Mouse (Mus musculus) kidney, postnatal 25 days (tissue): ENCODE results near the gene Ctsf.
"Not testable (repeated sequence)": the region's sequence is repeated elsewhere in the genome, so short reads cannot be mapped to it uniquely, and the experiment has no call there.

Experiments used
- DNase-seq, 2 experiments: peaks; one replicate each; pipeline ENCODE4 v3.0.0; 2021; ENCODE audit warnings: mixed read lengths in 2 of 2

Gene Ctsf

DNA sequence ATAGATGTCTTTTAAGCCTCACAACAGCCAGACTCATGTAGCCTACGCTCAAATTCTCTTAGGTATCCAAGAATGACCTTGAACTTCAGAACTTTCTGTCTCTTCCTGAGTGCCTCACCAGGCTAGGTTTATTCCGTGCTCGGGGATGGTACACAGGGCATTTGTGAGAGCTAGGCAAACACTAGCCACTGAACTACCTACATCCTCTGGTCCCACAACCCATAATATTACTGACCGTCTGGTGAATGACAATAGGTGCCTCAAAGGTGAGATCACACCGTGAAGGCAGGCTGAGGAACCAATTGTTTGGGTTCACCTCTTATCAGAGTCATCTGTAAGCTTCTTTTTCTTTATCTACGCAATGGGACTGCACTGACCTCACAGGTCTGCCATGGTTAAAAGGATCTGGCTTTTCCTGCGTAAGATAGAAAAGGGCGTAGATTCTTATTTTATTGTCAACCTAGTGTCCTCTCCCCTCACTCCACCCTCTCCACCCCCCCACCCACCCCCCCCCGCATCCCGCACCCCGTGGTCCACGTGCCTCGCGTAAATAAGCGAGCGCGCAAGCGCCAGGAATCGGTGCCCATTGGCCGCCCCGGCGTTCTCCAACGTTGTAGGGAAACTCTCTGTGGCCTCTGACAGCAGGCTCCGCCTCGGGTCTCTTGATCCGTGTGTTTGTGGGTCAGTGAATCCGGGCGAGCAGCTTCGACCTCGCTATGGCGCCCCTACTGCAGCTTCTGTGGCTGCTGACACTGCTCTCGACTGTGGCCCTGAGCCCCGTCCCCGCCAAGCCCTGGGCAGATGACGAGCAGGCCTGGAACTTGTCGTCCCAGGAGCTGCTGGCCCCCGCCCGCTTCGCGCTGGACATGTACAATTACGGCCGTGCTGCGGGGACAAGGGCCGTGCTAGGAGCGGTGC is at the start of gene Ctsf:
Gene Ctsf, plus strand, starts transcription at position 579 of the 918 bp plus-strand sequence.
- DNase-seq = peak; percentile 95 to 98

DNA sequence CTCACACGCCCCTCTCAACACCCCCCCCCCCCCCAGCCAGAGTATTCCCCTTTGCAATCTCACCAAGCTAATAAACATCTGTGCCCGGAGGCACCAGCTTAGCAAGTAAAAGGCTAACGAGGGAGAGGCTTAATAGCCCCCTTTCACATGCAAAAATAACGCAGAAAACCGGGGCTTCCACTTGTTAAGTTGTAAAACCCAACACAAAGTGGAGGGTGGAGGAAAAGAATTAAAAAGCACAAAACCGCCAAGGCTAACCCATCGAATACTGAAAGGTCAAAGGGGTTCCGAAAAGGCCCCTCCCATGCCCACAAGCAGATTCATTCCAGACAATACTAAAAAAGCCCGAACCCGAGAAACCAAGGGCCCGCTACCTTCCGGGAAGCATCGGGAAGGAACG is 44.6 kb upstream of the Ctsf start:
- DNase-seq = no peak

DNA sequence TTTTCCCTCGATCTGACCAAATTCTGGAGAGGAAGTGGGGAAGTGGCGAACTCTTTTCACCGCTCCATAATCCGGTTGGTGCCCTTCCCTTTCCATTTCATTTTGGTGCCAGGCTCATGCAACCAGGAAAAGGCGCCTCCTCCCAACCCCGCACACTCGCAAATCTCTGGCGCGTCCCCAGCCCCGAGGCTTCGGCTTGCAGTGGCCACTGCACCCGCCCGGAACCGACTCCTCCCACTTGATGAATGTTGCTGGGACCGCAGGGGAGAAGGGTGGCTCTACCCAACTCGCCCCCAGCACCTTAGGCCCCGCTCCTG is 44.2 kb upstream of the Ctsf start:
- DNase-seq = no peak

DNA sequence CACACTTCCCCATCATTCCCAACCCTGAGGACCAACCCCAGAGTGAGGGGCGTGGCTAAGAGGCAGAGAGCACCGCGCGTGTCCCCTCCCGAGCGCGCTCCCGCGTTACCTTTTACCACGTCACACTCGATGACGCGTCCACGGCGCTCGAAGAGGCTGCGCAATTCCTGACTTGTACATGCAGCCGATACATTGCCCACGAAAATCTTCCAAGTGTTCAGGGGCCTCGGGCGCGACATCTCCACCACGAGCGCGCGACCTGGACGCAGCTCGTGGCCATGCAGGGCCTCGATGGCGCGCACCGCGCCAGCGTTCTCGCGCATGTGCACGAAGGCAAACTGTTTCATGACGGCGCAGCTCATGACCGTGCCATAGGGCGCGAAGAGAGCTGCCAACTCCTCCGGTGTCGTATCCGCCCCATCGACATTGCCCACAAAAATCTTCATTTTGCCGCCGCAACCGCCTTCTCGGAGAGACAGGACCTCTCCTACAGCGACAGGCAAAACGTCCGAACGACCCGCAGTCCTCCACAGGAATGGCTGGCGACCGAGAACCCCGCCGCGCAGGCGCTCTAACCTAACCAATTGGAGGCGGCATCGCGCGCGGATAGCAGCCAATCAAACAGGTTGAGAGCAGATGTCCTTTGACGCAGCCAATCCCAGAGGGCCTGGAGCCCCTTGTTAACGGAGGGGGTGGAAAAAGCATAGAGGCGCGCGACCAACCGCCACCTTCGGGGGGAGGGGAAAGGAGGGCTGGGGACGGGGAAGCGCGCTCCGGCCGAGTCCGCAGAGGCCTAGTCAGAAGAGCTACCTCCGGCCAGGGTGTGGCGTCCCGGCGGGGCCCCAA is 43.6 kb upstream of the Ctsf start, which contains the start of the genes Gm21992 and Rbm14:
Gene Gm21992, minus strand, starts transcription at position 550 of the 846 bp plus-strand sequence.
Gene Rbm14, minus strand, starts transcription at position 572 of the 846 bp plus-strand sequence.
- DNase-seq = peak; percentile 98 to 100

DNA sequence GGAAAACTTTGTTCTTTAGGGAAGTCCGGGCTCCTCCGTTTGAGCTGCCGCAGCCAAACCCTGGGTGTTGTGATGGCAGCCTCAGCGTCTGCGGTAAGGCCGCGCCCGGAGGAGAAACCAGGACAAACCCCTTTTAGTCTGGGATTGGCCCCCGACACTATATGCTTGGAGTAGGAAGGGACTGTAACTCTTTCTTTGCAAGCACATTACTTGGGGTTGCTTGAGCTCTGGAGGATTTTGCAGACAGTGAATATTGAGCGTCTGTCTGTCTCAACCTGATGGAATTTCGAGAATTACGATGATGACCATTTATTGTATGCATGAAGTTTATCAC is 43.1 kb upstream of the Ctsf start:
- DNase-seq = no peak

DNA sequence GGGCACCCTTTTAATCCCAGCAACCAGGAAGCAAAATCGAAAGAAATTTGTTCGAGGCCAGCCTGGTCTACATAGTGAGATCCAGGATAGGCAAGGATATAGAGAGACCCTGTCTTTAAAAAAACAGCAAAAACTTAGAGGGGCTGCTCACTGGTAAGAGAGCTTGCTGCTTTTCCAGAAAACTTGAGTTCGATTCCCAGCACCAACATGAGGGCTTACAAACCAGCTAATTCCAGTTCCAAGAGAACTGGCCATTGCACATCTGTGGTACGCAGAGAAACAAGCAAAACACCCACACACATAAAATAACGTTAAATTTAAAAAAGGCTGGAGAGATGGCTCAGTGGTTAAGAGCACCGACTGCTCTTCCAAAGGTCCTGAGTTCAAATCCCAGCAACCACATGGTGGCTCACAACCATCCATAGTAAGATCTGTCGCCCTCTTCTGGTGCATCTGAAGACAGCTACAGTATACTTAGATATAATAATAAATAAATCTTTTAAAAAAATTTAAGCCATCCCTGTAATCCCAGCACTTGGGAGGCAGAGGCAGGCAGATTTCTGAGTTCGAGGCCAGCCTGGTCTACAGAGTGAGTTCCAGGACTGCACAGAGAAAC is 42.5 kb upstream of the Ctsf start:
- not testable (repeated sequence) for DNase-seq

DNA sequence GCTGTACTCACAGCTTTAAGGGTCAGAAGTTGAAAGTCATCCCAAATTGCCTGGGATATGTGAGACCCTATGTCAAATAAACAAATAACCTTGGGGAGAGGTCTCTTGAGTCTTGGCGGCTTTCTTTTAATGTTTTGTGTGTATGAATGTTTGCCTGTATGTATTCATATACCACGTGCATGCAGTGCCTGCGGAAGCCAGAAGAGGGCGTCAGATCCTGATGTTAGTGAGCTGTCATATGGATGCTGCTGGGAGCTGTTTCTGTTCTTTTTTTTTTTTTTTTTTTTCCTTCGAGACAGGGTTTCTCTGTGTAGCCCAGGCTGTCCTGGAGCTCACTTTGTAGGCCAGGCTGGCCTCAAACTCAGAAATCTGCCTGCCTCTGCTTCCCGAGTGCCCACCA is 41.9 kb upstream of the Ctsf start:
- DNase-seq = peak; percentile 41 to 66

DNA sequence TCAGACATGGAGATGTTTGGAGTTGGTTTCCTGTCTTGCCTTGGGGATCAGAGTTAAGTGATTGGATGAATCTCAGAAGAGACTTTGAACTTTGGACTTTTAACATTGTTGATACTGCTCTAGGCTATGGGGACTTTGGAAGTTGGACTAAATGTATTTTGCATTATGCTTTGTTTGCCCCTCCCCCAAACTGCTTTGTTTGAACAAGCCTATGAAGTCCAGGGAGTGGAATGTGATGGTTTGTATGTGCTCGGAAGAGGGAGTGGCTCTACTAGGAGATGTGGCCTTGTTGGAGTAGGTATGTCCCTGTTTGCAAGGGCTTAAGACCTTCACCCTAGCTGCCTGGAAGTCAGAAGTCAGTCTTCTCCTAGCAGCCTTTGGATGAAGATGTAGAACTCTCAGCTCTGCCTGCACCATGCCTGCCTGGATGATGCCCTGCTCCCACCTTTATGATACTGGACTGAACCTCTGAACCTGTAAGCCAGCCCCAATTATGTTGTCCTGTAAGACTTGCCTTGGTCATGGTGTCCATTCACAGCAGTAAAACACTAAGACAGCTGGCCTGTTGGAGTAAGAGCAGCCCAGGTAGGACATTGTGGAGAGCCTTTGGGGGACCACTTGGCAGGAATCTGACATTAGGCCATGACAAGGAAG is 37.6 kb upstream of the Ctsf start:
- DNase-seq = no peak

DNA sequence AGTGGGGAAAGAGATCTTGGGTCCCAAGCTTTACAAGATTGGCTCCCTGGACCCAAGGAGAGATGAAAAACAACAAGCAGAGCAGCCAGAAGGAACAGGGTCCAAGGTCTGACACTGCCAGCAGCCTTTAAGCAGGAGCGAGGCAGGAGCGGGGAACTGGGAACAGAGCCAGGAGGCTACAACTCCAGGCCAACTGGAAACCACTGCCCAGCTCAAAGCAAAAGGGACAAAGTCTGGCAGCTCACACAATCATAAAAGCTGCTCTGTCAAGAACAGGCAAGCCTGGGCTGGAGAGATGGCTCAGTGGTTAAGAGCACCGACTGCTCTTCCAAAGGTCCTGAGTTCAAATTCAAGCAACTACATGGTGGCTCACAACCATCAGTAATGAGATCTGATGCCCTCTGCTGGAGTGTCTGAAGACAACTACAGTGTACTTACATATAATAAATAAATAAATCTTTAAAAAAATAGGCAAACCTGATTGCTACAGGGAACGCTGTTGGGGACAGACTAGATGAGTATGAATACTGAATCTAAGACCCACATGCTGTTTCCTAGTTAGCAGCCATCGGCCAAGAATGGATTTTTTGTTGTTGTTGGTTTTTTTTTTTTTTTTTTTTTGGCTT is 34.1 kb upstream of the Ctsf start:
- DNase-seq = peak; percentile 94 to 97

DNA sequence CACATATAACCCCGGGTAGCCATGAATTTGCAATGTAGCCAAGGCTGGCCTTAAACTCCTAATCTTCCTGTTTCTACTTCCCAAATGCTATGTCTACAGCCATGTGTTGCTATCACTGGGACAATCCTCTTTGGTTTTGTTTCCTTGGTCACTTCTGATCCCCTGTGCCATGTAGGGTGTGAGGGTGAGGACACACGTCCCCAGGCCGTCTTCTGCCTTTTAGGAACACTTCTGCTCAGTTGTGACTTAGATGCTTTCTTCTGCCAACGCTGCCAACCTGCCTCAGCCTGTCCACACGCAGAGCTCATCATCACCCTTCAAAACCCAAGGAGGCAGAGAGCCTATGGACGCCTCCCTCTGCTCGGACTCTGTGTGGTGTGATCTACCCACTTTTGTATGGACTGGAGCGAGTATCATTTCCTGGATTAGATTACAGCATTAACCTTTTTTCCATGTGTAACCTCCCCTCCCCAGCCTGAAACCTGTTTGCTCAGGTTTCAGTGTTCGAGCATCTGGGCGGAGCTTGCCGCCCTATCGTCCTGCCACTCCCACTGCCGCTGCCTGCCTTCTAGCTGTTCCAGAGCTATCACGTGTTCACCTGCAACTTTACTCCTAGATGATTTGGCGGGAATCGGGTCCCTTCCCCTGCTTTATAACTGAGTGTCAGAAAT is 26.4 kb upstream of the Ctsf start:
- DNase-seq = peak; percentile 61 to 85

DNA sequence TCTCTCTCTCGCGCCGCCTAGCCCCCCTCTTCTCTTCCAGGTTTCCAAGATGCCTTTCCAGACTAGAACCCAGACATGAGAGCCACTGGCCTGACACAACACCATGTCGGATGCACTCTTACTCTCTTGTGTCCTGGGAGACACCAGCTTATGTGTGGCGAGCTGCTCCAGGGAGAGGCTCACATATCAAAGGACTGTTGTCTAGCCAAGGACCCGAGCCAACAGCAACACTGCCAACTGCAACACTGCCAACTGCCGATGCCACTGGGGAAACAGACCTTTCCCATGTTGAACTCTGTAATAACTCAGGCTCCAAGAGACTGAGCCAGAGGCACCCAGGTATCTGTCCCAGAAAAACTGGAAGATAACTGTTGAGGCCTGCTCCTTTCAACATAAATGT is 25.8 kb upstream of the Ctsf start:
- DNase-seq = peak; percentile 66 to 74

DNA sequence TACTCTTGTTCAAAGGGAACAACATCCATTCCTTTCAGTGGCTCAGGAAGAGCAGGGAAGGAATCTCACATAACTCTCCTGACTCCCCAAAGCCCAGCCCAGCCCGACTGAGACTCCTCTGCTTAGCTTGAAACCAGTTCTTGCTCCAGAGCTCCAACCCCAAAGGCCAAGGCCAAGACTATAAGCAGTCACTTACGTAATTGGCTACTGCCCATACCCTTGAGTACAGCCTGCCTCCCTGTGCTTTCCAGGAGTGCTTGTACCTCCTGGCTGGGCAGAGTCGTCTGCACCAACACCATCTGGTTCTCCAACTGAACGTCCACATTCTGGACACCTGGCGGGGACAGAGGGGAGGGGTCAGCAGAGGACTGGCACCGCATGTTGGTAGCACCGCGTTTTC is 21.0 kb upstream of the Ctsf start:
- DNase-seq = no peak

DNA sequence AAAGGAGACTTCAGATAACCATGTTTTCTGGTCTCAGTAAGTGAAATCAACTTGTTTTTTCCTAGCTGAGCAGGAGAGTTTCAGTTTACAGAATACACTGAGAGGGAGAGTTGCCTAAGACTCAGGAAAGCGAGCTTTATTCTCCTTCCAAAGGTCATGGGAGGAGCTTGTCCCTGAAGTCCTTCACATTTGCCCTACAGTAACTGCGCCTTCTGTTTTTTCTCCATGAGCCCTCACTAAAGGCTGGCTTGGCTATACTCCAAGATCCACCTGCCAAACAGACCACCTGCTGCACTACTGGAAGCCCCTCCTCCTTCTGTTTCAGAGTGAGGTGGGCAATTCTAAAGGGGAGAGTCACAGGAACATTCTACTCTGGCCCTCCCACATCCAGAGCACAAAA is 18.8 kb upstream of the Ctsf start:
- DNase-seq = peak; percentile 49 to 65

DNA sequence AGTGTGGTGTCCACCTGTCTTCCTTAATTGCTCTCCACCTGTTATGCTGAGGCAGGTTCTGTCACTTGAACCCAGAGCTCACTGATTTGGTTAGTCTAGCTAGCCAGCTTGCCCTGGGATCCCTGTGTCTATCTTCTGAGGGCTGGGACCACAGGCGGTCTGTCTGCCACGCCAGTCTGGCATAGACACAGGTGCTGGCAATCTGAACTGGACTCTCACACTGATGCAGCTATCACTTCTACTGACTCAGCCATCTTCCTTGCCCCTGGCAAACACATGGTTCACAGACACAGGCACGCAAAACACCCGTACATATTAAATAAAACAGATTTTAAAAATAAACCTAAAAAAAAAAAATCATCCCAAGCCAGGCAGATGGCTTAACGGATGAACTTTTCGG is 17.9 kb upstream of the Ctsf start:
- DNase-seq = no peak

DNA sequence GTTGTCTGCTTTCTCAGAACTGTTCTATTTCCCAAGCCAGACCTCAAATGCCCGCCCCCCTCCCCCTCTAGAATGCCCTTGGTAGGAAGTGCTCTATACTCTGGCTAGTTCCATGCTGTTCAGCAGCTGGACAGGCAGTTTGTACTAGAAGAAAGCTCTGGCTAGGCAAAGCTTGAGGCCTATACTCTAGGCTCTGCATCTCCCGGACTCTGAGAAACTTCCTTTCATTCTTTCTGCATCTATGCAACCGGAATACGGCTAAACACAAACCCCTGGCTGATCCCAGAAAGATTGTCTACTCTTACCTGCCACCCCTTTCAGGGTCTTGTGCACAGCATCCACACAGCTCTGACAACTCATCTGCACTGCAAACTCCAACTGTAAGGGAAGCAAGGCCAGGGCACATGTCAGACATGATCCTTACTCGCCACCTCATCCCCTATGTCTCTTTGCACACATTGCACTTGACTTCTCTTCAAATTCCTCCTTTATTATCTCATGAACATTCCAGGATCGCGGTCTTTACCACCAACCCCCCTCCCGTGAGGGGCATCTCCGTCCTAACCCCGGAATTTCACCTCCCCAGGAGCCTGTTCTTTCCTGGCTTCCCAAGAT is 16.3 kb upstream of the Ctsf start:
- no peak for DNase-seq

DNA sequence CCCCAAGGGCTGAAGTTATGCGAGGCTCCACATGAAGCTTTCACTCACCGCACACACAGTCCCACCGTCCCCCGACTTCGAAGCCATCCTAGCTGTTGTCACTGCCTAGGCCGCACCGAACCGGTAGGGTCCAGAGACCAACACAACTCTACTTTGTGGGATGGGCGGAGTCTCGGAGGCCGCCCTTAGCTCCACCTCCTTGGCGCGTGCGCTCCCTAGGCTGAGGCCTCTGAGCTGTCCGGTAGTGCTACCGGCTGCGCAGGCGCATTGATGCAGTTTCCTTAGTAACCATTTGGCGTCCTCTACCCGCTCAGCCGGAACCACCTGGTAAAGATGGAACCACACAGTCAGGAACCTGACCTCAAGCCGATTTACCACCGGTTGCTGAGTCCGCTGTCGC is 15.8 kb upstream of the Ctsf start, which contains the start of the genes Ccs and Ccdc87:
Gene Ccs, minus strand, starts transcription at position 184 of the 400 bp plus-strand sequence.
Gene Ccdc87, plus strand, starts transcription at position 218 of the 400 bp plus-strand sequence.
- DNase-seq = peak; percentile 99

DNA sequence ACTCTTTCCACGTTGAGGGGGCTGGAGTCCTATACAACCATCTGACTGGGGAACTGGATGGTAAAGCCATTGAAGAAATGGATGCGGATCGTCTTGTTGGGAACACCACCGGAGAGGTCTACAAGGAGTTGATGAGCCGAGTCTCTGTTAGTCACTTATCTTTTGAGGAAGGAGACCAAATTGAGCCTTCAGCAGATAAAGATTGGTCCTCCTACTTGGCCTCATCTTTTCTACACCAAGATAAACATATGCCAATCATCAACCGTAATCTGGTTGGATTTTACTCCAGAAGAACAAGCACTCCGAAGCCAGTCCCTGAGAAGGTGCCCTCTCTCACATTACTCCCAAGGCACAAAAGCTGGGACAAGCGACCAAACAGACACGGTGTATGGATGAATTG is 14.1 kb upstream of the Ctsf start:
- DNase-seq = peak in 1 of 2 experiments; percentile 9

DNA sequence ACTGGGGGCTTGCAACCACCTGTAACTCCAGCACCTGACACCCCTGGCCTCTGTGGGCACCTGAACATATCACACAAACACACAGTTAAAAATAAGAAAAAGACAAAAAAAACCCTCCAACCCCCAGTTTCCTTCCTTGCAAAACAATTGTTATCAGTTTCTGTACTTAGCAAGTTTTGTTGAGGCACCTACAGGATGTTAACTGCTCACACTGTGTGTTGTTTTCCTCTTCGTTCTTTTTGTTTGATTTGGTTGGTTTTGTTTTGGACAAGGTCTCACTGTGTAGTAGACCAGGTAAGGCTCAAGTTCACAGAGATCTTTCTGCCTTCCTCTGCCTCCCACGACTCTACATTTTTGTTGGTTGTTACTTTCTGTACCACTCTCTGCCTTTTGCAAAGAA is 12.3 kb upstream of the Ctsf start:
- no peak for DNase-seq

DNA sequence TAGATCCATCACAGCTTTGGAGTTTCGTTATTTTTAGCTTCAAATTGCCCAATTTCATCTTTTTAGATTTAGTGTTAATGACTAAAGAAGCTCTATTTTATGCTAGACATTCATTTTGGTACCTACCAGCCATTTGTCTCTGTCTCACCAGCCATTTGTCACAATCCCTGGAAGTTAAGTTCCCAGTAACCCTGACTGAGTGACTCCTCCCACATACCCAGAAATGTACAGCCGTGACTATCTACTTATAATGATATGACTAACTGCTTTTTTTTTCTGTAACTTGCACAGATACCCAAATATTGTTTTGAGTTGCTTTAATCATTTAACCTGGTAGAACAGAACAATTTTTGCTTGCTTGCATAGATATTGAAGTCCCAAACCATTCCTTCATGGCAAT is 9.1 kb upstream of the Ctsf start:
- no peak for DNase-seq

DNA sequence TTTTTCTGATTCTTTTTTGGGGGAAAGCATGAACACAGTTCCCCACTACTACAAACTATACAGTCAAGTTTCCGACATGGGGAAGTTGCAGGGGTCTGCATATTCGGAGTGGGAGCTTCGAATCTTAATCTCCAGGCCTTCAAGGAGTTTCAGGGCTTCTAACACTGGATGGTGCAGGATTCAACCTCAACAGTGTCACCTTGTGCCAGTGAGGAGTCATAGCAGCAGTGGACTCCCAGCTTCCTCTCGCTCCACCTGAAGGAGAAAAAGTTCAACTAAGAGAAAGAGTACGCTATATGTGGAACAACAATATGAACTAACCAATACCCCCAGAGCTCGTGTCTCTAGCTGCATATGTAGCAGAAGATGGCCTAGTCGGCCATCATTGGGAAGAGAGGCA is 7.4 kb upstream of the Ctsf start:
- peak; percentile 53 to 71 for DNase-seq

DNA sequence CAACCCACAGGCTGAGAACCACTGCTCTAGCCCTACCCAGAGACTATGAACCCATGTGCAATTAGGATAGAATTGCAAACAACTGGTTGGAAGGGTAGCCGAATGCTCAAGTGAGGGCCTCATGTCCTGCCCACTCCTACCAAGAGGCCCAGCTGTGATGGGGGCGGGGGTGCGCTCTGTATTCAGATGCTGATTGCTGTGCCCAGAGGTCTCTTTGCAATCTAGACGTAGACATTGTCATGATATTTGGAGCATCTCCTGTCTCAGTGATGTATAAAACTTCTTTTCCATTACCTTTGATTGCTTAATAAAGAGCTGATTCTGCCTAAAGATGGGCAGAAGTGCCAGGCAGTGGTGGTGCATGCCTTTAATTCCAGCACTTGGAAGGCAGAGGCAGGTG is 5.1 kb upstream of the Ctsf start:
- DNase-seq = no peak
